Mouse (Mus musculus): ENCODE measurements around the gene Tbc1d14. TPM values are rescaled to one million over a fixed set of nuclear protein-coding genes. Genes with fewer than 3 reads are reported as not detected.

Tbc1d14 gene
- total and polyA plus RNA-seq, 2 experiments from 2014 or later, result 3.9 to 8.3 TPM

DNA sequence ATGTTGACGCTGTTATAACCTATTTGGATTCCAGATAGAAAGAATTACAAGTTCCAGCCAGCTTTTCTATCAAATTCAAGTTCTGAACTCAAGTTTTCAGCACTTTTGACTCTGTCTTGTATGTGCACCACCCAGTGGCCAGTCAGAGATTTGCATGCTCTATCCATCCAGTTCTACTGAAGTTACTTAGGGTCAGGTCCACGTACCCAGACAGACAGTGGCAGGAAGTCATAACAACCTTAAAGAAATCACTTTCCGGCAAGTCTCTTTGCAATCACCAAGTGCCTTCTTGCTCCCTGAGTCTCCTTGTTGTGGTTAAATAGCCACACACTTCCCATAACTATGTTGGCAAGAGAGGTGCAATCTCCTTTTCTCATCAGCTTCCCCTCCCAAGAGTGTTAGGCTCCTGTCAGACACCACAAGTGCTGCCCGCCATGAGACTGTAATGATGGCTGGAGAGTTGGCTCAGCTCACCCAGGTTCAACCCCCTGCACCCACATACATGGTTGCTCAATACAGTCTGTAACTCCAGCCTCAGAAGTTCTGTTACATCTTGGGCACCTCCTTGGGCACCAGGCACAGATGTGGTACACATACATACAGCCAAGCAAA is 54.4 kb downstream of the Tbc1d14 start:
- Histone ChIP-seq H3K9ac (replicated peaks; ENCODE audit: low read depth, low read length) (no peak overlapping the region), H3K36me3 (replicated peaks; ENCODE audit: control insufficient read depth, insufficient read depth, low read length) (no peaks in the 10 kb centered on the region), H3K27me3 (ENCODE audit: control insufficient read depth, insufficient read depth, low read length) (no peaks in the 10 kb centered on the region), H3K4me2 (ENCODE audit: low read depth, low read length) (no peak overlapping the region), H3K4me1 (ENCODE audit: control insufficient read depth, insufficient read depth) (no peaks in the 10 kb centered on the region), H3K27ac (ENCODE audit: low read depth) (no peak overlapping the region), H3K4me3 (ENCODE audit: low read depth, low read length) (no peak overlapping the region), H3K9me3 (replicated peaks; ENCODE audit: control insufficient read depth, low read length) (no peaks in the 10 kb centered on the region)
- peak; percentile 69 for TF ChIP-seq CTCF (IDR thresholded peaks at IDR 0.05; ENCODE audit: low read depth)
- TF ChIP-seq EP300 (IDR thresholded peaks at IDR 0.05; ENCODE audit: low read depth), result no peak
- ATAC-seq (ENCODE audit: insufficient read depth, low read depth) (no peak), DNase-seq (ENCODE audit: low spot score) (peak; percentile 27)
- WGBS, result 24% methylated on average over 4 of the region's 4 CpGs

DNA sequence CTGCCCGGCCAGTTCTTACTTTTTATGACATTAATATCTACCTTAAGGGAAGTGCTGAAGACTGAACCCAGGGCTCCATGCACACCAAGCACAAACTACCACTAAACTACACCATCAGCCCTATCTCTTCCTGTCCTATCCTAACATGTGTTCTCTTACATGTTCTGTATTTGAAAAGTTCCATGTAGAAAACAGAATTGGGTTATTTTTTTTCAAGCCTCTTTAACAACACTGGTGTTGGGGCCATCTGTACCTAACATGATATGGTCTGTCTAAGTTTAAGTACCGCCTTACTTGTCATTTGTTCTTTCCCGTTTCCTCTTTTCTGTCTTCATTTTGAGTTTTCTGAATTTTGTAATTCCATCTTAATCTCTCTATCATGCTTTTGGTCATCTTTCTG is 56.7 kb downstream of the Tbc1d14 start:
- Histone ChIP-seq H3K36me3 (replicated peaks; ENCODE audit: control insufficient read depth, insufficient read depth, low read length) (no peaks in the 10 kb centered on the region), H3K4me2 (ENCODE audit: low read depth, low read length) (no peak overlapping the region), H3K4me1 (ENCODE audit: control insufficient read depth, insufficient read depth) (no peaks in the 10 kb centered on the region), H3K9ac (replicated peaks; ENCODE audit: low read depth, low read length) (no peak overlapping the region), H3K27me3 (ENCODE audit: control insufficient read depth, insufficient read depth, low read length) (no peaks in the 10 kb centered on the region), H3K4me3 (ENCODE audit: low read depth, low read length) (no peak overlapping the region), H3K27ac (ENCODE audit: low read depth) (no peak overlapping the region), H3K9me3 (replicated peaks; ENCODE audit: control insufficient read depth, low read length) (no peaks in the 10 kb centered on the region)
- TF ChIP-seq CTCF (IDR thresholded peaks at IDR 0.05; ENCODE audit: low read depth) (no peak), EP300 (IDR thresholded peaks at IDR 0.05; ENCODE audit: low read depth) (no peak)
- ATAC-seq (ENCODE audit: insufficient read depth, low read depth), result no peak
- DNase-seq (ENCODE audit: low spot score), result no peak
- WGBS, result 81% methylated on average over 3 of the region's 3 CpGs

DNA sequence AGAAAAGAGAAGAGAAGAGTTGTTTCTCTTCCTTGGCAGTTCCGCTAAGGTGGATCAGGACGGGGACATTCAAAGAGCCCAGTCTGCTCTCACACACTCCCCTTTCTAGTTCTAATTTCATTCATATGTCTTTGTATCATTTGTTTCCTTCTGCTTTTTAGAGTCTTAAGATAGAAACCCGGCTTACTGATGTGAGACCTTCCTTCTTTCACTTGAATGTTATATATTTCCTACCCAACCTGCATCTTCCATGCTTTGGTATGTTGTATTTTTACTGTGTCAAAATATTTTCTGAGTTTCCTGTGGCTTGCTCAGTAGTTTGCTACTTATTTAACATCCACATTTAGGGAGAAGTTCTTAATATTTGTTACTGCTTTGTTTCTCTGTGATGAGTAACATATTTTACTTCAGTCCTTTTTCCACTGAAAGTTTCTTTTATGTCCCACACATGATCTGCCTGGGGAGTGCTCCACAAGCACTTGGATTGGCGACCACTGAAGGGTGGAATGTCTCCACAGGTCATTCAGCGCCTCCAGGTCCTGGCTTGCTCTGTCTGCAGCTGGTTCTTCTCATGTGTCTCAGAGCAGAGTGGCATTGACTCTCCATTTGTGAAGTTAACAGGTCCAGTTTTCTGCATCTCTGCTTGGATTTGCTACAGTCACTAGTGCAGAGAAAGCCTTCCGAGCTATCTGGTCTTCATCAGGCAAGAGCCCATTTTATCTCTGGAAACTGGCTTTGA is 57.5 kb downstream of the Tbc1d14 start:
- Histone ChIP-seq H3K27me3 (ENCODE audit: control insufficient read depth, insufficient read depth, low read length) (no peaks in the 10 kb centered on the region), H3K36me3 (replicated peaks; ENCODE audit: control insufficient read depth, insufficient read depth, low read length) (no peaks in the 10 kb centered on the region), H3K9me3 (replicated peaks; ENCODE audit: control insufficient read depth, low read length) (no peaks in the 10 kb centered on the region), H3K4me2 (ENCODE audit: low read depth, low read length) (no peak overlapping the region), H3K4me1 (ENCODE audit: control insufficient read depth, insufficient read depth) (no peaks in the 10 kb centered on the region), H3K9ac (replicated peaks; ENCODE audit: low read depth, low read length) (no peak overlapping the region), H3K27ac (ENCODE audit: low read depth) (no peak overlapping the region), H3K4me3 (ENCODE audit: low read depth, low read length) (no peak overlapping the region)
- TF ChIP-seq CTCF (IDR thresholded peaks at IDR 0.05; ENCODE audit: low read depth), result no peak
- TF ChIP-seq EP300 (IDR thresholded peaks at IDR 0.05; ENCODE audit: low read depth), result no peak
- DNase-seq (ENCODE audit: low spot score), result no peak
- no peak for ATAC-seq (ENCODE audit: insufficient read depth, low read depth)
- WGBS, result 68% methylated on average over 6 of the region's 6 CpGs

DNA sequence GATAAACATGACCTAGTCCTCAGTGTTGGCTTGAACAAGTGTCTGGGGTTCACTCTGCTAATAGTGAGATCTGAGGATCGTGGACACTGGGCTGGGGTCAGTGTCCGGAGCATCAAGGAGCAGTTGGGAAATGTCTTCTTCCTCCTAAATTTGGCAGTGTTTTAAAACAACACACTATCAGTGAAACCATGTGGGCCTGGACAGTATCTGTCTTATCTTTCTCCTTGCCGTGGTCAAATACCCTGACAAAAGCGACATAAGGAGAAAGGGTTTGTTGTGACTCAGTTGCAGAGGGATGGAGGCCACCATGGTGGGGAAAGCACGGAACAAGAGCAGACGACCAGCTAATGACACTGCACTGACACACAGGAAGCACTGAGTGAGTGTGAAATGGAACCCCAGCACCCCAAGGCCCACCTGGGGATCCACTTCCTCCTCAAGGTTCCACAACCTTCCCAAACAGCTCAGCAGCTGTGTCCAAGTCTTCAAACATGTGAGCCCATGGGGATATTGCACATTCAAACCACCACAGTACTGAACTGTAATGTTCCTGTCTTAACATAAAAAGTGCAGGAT is 58.5 kb downstream of the Tbc1d14 start:
- TF ChIP-seq CTCF (IDR thresholded peaks at IDR 0.05; ENCODE audit: low read depth), result no peak
- no peak for TF ChIP-seq EP300 (IDR thresholded peaks at IDR 0.05; ENCODE audit: low read depth)
- Histone ChIP-seq H3K9ac (replicated peaks; ENCODE audit: low read depth, low read length) (no peak overlapping the region), H3K9me3 (replicated peaks; ENCODE audit: control insufficient read depth, low read length) (no peaks in the 10 kb centered on the region), H3K36me3 (replicated peaks; ENCODE audit: control insufficient read depth, insufficient read depth, low read length) (no peaks in the 10 kb centered on the region), H3K4me2 (ENCODE audit: low read depth, low read length) (no peak overlapping the region), H3K4me3 (ENCODE audit: low read depth, low read length) (no peak overlapping the region), H3K27me3 (ENCODE audit: control insufficient read depth, insufficient read depth, low read length) (no peaks in the 10 kb centered on the region), H3K27ac (ENCODE audit: low read depth) (no peak overlapping the region), H3K4me1 (ENCODE audit: control insufficient read depth, insufficient read depth) (peaks cover 6% of the 10 kb centered on the region; the same call in 1 of the 2 replicates)
- WGBS, result 46% methylated on average over 6 of the region's 6 CpGs
- no peak for DNase-seq (ENCODE audit: low spot score)
- ATAC-seq (ENCODE audit: insufficient read depth, low read depth), result no peak

DNA sequence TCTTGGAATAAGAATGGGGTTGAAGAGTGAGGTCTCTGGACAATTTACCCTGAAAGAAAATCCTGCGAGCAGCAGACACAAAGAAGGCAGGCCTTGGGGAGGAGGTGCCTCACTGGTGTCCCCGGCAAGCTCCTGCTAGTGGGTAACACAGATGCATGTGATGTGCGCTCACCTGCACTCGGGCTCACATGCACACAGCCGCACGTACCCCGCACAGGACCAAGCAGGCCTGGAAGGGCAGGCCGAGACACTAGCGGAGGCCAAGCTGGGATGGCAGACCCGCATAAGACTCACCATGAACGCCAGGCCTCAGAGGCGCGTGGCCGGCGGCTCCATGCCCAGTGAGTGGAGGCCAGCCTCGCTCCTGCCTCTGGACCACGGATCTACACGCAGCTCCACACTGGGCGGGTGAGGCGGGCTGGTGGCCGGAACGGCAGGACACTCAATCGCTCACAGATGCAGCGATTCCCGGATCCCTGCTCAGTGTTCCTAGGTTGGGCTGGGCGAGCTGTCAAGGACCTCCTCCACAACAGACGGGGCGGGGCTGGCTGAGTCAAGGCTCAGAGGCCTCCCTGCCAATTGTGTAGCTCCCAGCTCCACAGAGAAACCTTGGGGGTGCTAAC is 62.8 kb downstream of the Tbc1d14 start:
- ATAC-seq (ENCODE audit: insufficient read depth, low read depth), result peak; percentile 96
- no peak for TF ChIP-seq EP300 (IDR thresholded peaks at IDR 0.05; ENCODE audit: low read depth)
- TF ChIP-seq CTCF (IDR thresholded peaks at IDR 0.05; ENCODE audit: low read depth), result no peak
- WGBS, result under 1% methylated on average over 28 of the region's 28 CpGs
- Histone ChIP-seq H3K4me1 (ENCODE audit: control insufficient read depth, insufficient read depth) (peaks cover 7% of the 10 kb centered on the region; the same call in 1 of the 2 replicates), H3K9ac (replicated peaks; ENCODE audit: low read depth, low read length) (peak overlapping the region; percentile 81), H3K36me3 (replicated peaks; ENCODE audit: control insufficient read depth, insufficient read depth, low read length) (no peaks in the 10 kb centered on the region), H3K27me3 (ENCODE audit: control insufficient read depth, insufficient read depth, low read length) (no peaks in the 10 kb centered on the region), H3K4me3 (ENCODE audit: low read depth, low read length) (peak overlapping the region; percentile 80), H3K9me3 (replicated peaks; ENCODE audit: control insufficient read depth, low read length) (no peaks in the 10 kb centered on the region), H3K27ac (ENCODE audit: low read depth) (peak overlapping the region; percentile 52), H3K4me2 (ENCODE audit: low read depth, low read length) (peak overlapping the region; percentile 92)
- DNase-seq (ENCODE audit: low spot score), result peak; percentile 97

Data from heart, postnatal 0 days (tissue).